Mouse (Mus musculus) Patski (cell line): ENCODE data around the gene Vdac2. TPM values are rescaled to one million over a fixed set of nuclear protein-coding genes. Genes with fewer than 3 reads are reported as not detected.

ENCODE experiments used
- ATAC-seq: fragments of 100-300 bp; one replicate; pipeline ENCODE4 v1.8.0; 2021
- CTCF ChIA-PET: fragments of 350-600 bp; sonication (Branson Sonifier 250); formaldehyde crosslinking; loops from one replicate; lab custom pipeline; 2022; ENCODE audit warnings: inconsistent platforms; lab: Charles Lee
- POLR2A ChIA-PET: fragments of 350-600 bp; sonication (Branson Sonifier 250); formaldehyde crosslinking; loops from one replicate; lab custom pipeline; 2022; ENCODE audit warnings: antibody characterized with exemption, inconsistent platforms; lab: Charles Lee
- DNase-seq: peaks from one replicate; pipeline ENCODE4 v3.0.0-alpha.2; 2011; ENCODE audit warnings: low read depth, low spot score
- H3K27me3 ChIP-seq: fragments of 371-371 bp; one replicate; pipeline ENCODE4 v1.5.1; 2021
- CTCF ChIP-seq: fragments of 100-300 bp; IDR thresholded peaks from one replicate; pipeline ENCODE4 v1.5.1; 2021
- in situ Hi-C: fragments of 300-500 bp; cut with MboI; formaldehyde crosslinking; loops from 3 replicates; pipeline ENCODE4 v1.11.1; 2018; ENCODE audit warnings: low pct_unique_long_range_greater_than_20kb, mixed read lengths
- polyA plus RNA-seq: library from polyadenylated mRNA; unstranded; gene quantifications from one replicate; pipeline ENCODE4 v1.2.3, GENCODE M21; 2021

The Vdac2 gene
- polyA plus RNA-seq: 530 TPM

- no peak for DNase-seq
- CTCF ChIA-PET: interaction anchor here (1.1 to 1.6 kb wide), 2 partner anchors 11 to 12 kb away, joined by 3 read pairs; no protein-coding TSS in a partner anchor
- ATAC-seq: no peak
- H3K27me3 ChIP-seq: no peaks in the 10 kb centered on the region
- TF ChIP-seq CTCF: no peak
- in situ Hi-C loops: no loop called here
- POLR2A ChIA-PET: interaction anchor here (0.6 to 0.8 kb wide), 2 partner anchors 23 to 483 kb away, joined by 3 read pairs; no protein-coding TSS in a partner anchor
These were observed at the start of gene Vdac2 for GRCm38 (mm10) chr14:21824938-21825337. Vdac2 (plus strand) TSS chr14:21825238.

- no peak for TF ChIP-seq CTCF
- in situ Hi-C loops: no loop called here
- CTCF ChIA-PET: no interaction called here
- ATAC-seq (no peak), DNase-seq (no peak)
- POLR2A ChIA-PET: no interaction called here
- no peaks in the 10 kb centered on the region for H3K27me3 ChIP-seq
These were observed 48.8 kb upstream of the Vdac2 start for GRCm38 (mm10) chr14:21776201-21776600.

- POLR2A ChIA-PET: no interaction called here
- in situ Hi-C loops: no loop called here
- CTCF ChIA-PET: interaction anchor here (0.9 to 1.0 kb wide), 2 partner anchors 13 to 35 kb away, joined by 3 to 4 read pairs; partner anchors contain the start of gene Dusp13
- ATAC-seq (no peak), DNase-seq (no peak)
- no peaks in the 10 kb centered on the region for H3K27me3 ChIP-seq
- TF ChIP-seq CTCF: no peak
These were observed 38.5 kb upstream of the Vdac2 start for GRCm38 (mm10) chr14:21786500-21786899.

GRCm38 (mm10) chr14:21787374-21787773, 37.7 kb upstream of the Vdac2 start:
- no peak for DNase-seq
- ChIA-PET CTCF (interaction anchor here (1.0 kb wide), 1 partner anchor 21 kb away, joined by 3 read pairs; no protein-coding TSS in a partner anchor), POLR2A (no interaction called here)

GRCm38 (mm10) chr14:21788121-21788520, 36.9 kb upstream of the Vdac2 start:
- TF ChIP-seq CTCF: no peak
- in situ Hi-C loops: no loop called here
- ChIA-PET CTCF (interaction anchor here (1.0 kb wide), 1 partner anchor 22 kb away, joined by 3 read pairs; no protein-coding TSS in a partner anchor), POLR2A (no interaction called here)
- ATAC-seq (no peak), DNase-seq (no peak)
- H3K27me3 ChIP-seq: no peaks in the 10 kb centered on the region

More at GRCm38 (mm10) chr14:21787374-21787773, 37.7 kb upstream of the Vdac2 start:
- ATAC-seq: peak; percentile 80
- in situ Hi-C loops: no loop called here
- H3K27me3 ChIP-seq: no peaks in the 10 kb centered on the region
- TF ChIP-seq CTCF: no peak

GRCm38 (mm10) chr14:21790585-21791251, 34.3 kb upstream of the Vdac2 start:
- ChIA-PET POLR2A (no interaction called here), CTCF (interaction anchor here (1.0 to 1.4 kb wide), 3 partner anchors 14 to 58 kb away, joined by 3 to 4 read pairs (median 4); partner anchors contain the start of gene Comtd1)
- no peak for DNase-seq
- ATAC-seq: no peak
- TF ChIP-seq CTCF: no peak
- in situ Hi-C loops: no loop called here
- H3K27me3 ChIP-seq: no peaks in the 10 kb centered on the region

GRCm38 (mm10) chr14:21791722-21792121, 33.3 kb upstream of the Vdac2 start:
- POLR2A ChIA-PET: no interaction called here

GRCm38 (mm10) chr14:21792250-21792649, 32.8 kb upstream of the Vdac2 start:
- in situ Hi-C loops: no loop called here
- ATAC-seq (no peak), DNase-seq (no peak)
- no peaks in the 10 kb centered on the region for H3K27me3 ChIP-seq
- CTCF ChIA-PET: interaction anchor here (1.2 to 1.6 kb wide), 2 partner anchors 13 to 50 kb away, joined by 3 to 5 read pairs; no protein-coding TSS in a partner anchor
- POLR2A ChIA-PET: no interaction called here
- no peak for TF ChIP-seq CTCF

More at GRCm38 (mm10) chr14:21791722-21792121, 33.3 kb upstream of the Vdac2 start:
- H3K27me3 ChIP-seq: no peaks in the 10 kb centered on the region
- DNase-seq (no peak), ATAC-seq (no peak)
- TF ChIP-seq CTCF: no peak
- CTCF ChIA-PET: interaction anchor here (1.0 to 1.2 kb wide), 2 partner anchors 21 to 50 kb away, joined by 3 to 4 read pairs; no protein-coding TSS in a partner anchor
- in situ Hi-C loops: no loop called here

- CTCF ChIA-PET: no interaction called here
These were observed 24.4 kb upstream of the Vdac2 start for GRCm38 (mm10) chr14:21800641-21801040.

GRCm38 (mm10) chr14:21801624-21802023, 23.4 kb upstream of the Vdac2 start:
- POLR2A ChIA-PET: no interaction called here
- in situ Hi-C loops: no loop called here
- ATAC-seq: no peak
- CTCF ChIA-PET: no interaction called here
- H3K27me3 ChIP-seq: no peaks in the 10 kb centered on the region
- DNase-seq: no peak
- no peak for TF ChIP-seq CTCF

More at GRCm38 (mm10) chr14:21800641-21801040, 24.4 kb upstream of the Vdac2 start:
- POLR2A ChIA-PET: no interaction called here
- DNase-seq (no peak), ATAC-seq (no peak)
- H3K27me3 ChIP-seq: no peaks in the 10 kb centered on the region
- TF ChIP-seq CTCF: no peak
- in situ Hi-C loops: no loop called here
